Mouse (Mus musculus) lung, adult 2 months (tissue): ENCODE data around the gene Paip2b.

ENCODE experiments used
- CTCF ChIP-seq: fragments of 200-500 bp; IDR thresholded peaks from 2 replicates; pipeline ENCODE4 v1.5.1; 2011; ENCODE audit warnings: mild to moderate bottlenecking, low read length, control low read depth; ENCODE audit not compliant: insufficient read depth
- POLR2A ChIP-seq: fragments of 200-500 bp; IDR thresholded peaks from 2 replicates; pipeline ENCODE4 v1.6.1; 2011; ENCODE audit warnings: low read depth, mild to moderate bottlenecking, control low read depth, low read length, borderline replicate concordance; ENCODE audit errors: extremely low read depth

DNA sequence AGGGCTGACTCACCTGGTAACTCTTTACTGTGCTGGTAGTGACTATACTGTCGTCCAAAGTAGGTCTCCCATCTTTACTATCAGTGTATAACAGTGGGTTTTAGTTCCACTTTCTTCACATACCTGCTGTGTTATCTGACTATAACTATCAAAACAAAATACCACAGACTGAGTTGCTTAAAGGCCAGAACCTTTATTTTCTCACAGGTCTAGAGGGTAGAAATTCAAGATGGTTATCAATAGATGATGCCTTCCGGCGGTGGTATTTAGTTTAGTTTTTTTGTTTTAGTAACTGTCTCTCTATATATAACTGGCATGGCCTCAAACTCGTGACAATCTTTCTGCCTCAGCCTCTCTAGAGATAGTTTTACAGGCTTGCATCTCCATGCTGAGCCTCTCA lies 32.0 kb upstream of the Paip2b start:
- TF ChIP-seq POLR2A (no peak), CTCF (no peak)
